Mouse (Mus musculus) ovary, adult 18-20 months (tissue): Measurements from ENCODE around the gene Aff1.

Experiments used
- DNase-seq: peaks from one replicate; pipeline ENCODE4 v3.0.0; 2022; ENCODE audit warnings: low spot score, mixed read lengths

The Aff1 gene

GRCm38 (mm10) chr5:103773100-103773552 is 81.0 kb downstream of the Aff1 start:
- DNase-seq: no peak

- no peak for DNase-seq
Measured at GRCm38 (mm10) chr5:103774703-103775333, 82.6 kb downstream of the Aff1 start.

GRCm38 (mm10) chr5:103775429-103775828 is 83.3 kb downstream of the Aff1 start:
- no peak for DNase-seq

GRCm38 (mm10) chr5:103776842-103777241 is 84.7 kb downstream of the Aff1 start:
- DNase-seq: no peak

- no peak for DNase-seq
Measured at GRCm38 (mm10) chr5:103777446-103777845, 85.3 kb downstream of the Aff1 start.

- no peak for DNase-seq
Measured at GRCm38 (mm10) chr5:103778314-103779117, 86.3 kb downstream of the Aff1 start.

- DNase-seq: no peak
Measured at GRCm38 (mm10) chr5:103779836-103780235, 87.7 kb downstream of the Aff1 start.

GRCm38 (mm10) chr5:103780266-103780665 is 88.1 kb downstream of the Aff1 start:
- DNase-seq: no peak

- no peak for DNase-seq
Measured at GRCm38 (mm10) chr5:103780836-103781235, 88.7 kb downstream of the Aff1 start.

- no peak for DNase-seq
Measured at GRCm38 (mm10) chr5:103783086-103783668, 91.0 kb downstream of the Aff1 start.

GRCm38 (mm10) chr5:103786096-103786495 is 93.9 kb downstream of the Aff1 start:
- no peak for DNase-seq

- no peak for DNase-seq
Measured at GRCm38 (mm10) chr5:103788476-103788875, 96.3 kb downstream of the Aff1 start.

GRCm38 (mm10) chr5:103788976-103789375 is 96.8 kb downstream of the Aff1 start:
- peak; percentile 39 for DNase-seq

- DNase-seq: no peak
Measured at GRCm38 (mm10) chr5:103789619-103790116, 97.5 kb downstream of the Aff1 start.

- no peak for DNase-seq
Measured at GRCm38 (mm10) chr5:103791741-103792140, 99.6 kb downstream of the Aff1 start.

GRCm38 (mm10) chr5:103795121-103795520 is 102.9 kb downstream of the Aff1 start:
- no peak for DNase-seq

GRCm38 (mm10) chr5:103796035-103796434 is 103.9 kb downstream of the Aff1 start:
- no peak for DNase-seq

GRCm38 (mm10) chr5:103797774-103798173 is 105.6 kb downstream of the Aff1 start:
- DNase-seq: no peak

GRCm38 (mm10) chr5:103799438-103799837 is 107.3 kb downstream of the Aff1 start:
- no peak for DNase-seq

- no peak for DNase-seq
Measured at GRCm38 (mm10) chr5:103800009-103800408, 107.8 kb downstream of the Aff1 start.

GRCm38 (mm10) chr5:103803386-103803785 is 111.2 kb downstream of the Aff1 start:
- DNase-seq: no peak

- DNase-seq: peak; percentile 50
Measured at GRCm38 (mm10) chr5:103803927-103804590, 111.9 kb downstream of the Aff1 start.
